Mouse (Mus musculus) C2C12 (cell line): Measurements from ENCODE around the gene Ckap2l. TPM values are rescaled to one million over a fixed set of nuclear protein-coding genes. Genes with fewer than 3 reads are reported as not detected.

ENCODE experiments used
- H3K27me3 ChIP-seq: one replicate; pipeline ENCODE4 v1.6.1; 2011; ENCODE audit not compliant: control insufficient read depth, insufficient read depth, insufficient read length
- H3K36me3 ChIP-seq: one replicate; pipeline ENCODE4 v1.6.1; 2011; ENCODE audit not compliant: control insufficient read depth, insufficient read depth
- H3K4me3 ChIP-seq: one replicate; pipeline ENCODE4 v1.5.1; 2011; ENCODE audit warnings: mild to moderate bottlenecking, control low read depth; ENCODE audit not compliant: poor library complexity, insufficient read depth, severe bottlenecking
- H3K79me2 ChIP-seq: one replicate; pipeline ENCODE4 v1.6.1; 2011; ENCODE audit not compliant: control insufficient read depth, insufficient read depth
- H3K79me3 ChIP-seq: one replicate; pipeline ENCODE4 v1.6.1; 2011; ENCODE audit warnings: low read depth, control low read depth
- H3ac ChIP-seq: one replicate; pipeline ENCODE3; 2011; ENCODE audit warnings: low read depth; ENCODE audit not compliant: control insufficient read depth, insufficient read length
- CEBPB ChIP-seq: IDR thresholded peaks from one replicate; pipeline ENCODE4 v1.6.1; 2011; ENCODE audit warnings: low read depth, mild to moderate bottlenecking, control low read depth, moderate library complexity
- CTCF ChIP-seq: IDR thresholded peaks from one replicate; pipeline ENCODE4 v1.5.1; 2011; ENCODE audit not compliant: control insufficient read depth, insufficient read depth, insufficient read length
- FOSL1 ChIP-seq: IDR thresholded peaks from one replicate; pipeline ENCODE4 v1.8.0; 2011; ENCODE audit warnings: mild to moderate bottlenecking, low read length; ENCODE audit not compliant: poor library complexity, insufficient read depth, severe bottlenecking
- MAX ChIP-seq: IDR thresholded peaks from one replicate; pipeline ENCODE4 v1.6.1; 2011; ENCODE audit warnings: mild to moderate bottlenecking, control low read depth
- MYOD1 ChIP-seq: IDR thresholded peaks from one replicate; pipeline ENCODE4 v1.6.1; 2011; ENCODE audit warnings: low read depth; ENCODE audit not compliant: control insufficient read depth, insufficient read length
- MYOG ChIP-seq: IDR thresholded peaks from one replicate; pipeline ENCODE4 v1.6.1; 2011; ENCODE audit not compliant: control insufficient read depth, insufficient read length; ENCODE audit errors: extremely low read depth
- USF1 ChIP-seq: IDR thresholded peaks from one replicate; pipeline ENCODE4 v1.6.1; 2011; ENCODE audit warnings: low read depth, mild to moderate bottlenecking, control low read depth, moderate library complexity
- polyA plus RNA-seq: library from polyadenylated mRNA; unstranded; fragments of >200 nt; fragmentation: generic; extraction: Trizol; gene quantifications from one replicate; pipeline ENCODE4 v1.2.1, GENCODE M21; 2012; ENCODE audit warnings: missing spikeins

The Ckap2l gene
- polyA plus RNA-seq, 1 experiment, result 17.9 TPM

DNA sequence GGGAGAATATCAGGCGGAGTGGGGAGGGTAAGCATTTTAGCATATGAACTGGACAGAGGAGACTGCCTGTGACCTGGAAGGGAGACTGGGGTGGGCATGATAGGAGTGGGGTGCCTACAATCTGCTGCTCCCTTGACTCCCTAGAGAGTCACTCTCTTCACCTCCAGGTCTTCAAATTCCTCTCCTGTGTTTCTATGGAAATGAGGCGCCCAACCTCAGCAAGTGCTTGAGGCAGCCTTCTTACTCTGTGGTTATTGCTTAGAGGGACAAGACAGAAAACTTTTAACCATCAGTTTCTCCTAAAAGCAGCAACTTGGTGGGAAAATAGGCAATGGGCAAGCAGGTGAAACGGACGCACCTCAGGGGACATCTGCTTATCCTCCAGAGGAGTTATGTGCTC lies 60.5 kb downstream of the Ckap2l start:
- TF ChIP-seq CEBPB (no peak), FOSL1 (no peak), CTCF (no peak), MYOD1 (no peak), USF1 (no peak), MAX (no peak), MYOG (no peak)

DNA sequence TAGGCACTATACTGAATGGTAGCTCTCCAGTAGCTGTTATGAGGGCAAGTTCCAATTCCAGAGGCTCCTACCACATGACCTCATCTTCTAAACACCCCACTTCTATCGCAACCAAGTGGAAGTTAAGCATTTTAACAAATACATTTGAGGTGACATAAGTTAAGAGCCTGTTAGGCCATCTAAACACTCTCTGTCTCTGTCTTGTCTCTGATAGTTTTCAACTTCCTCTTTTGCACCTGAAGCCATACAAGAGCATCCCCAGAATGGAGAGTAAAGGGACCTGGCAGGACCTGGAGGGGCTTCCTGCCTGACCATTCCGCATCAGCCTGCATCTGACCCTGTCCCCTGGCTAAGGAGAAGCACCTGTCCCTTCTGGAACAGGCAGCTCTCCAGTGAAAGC lies 62.3 kb downstream of the Ckap2l start:
- Histone ChIP-seq H3K79me3 (no peaks in the 10 kb centered on the region), H3ac (no peak overlapping the region), H3K36me3 (no peaks in the 10 kb centered on the region), H3K79me2 (no peaks in the 10 kb centered on the region), H3K27me3 (no peaks in the 10 kb centered on the region), H3K4me3 (no peak overlapping the region)
- TF ChIP-seq USF1, result no peak
- no peak for TF ChIP-seq FOSL1
- no peak for TF ChIP-seq CTCF
- TF ChIP-seq MYOG, result no peak
- no peak for TF ChIP-seq CEBPB
- TF ChIP-seq MYOD1, result no peak
- no peak for TF ChIP-seq MAX

More for the DNA sequence above, 60.5 kb downstream of the Ckap2l start:
- no peak overlapping the region for H3K4me3 ChIP-seq
- no peak overlapping the region for H3ac ChIP-seq
- no peaks in the 10 kb centered on the region for H3K79me3 ChIP-seq
- H3K27me3 ChIP-seq, result no peaks in the 10 kb centered on the region
- H3K36me3 ChIP-seq, result no peaks in the 10 kb centered on the region
- H3K79me2 ChIP-seq, result no peaks in the 10 kb centered on the region

GRCm38 (mm10) chr2:129233803-129234477 lies 63.1 kb downstream of the Ckap2l start:
- no peaks in the 10 kb centered on the region for H3K79me2 ChIP-seq
- no peak overlapping the region for H3K4me3 ChIP-seq
- TF ChIP-seq MYOG, result no peak
- TF ChIP-seq MYOD1, result no peak
- no peak for TF ChIP-seq CTCF
- no peak for TF ChIP-seq USF1
- TF ChIP-seq CEBPB, result no peak
- no peak for TF ChIP-seq FOSL1
- TF ChIP-seq MAX, result no peak

GRCm38 (mm10) chr2:129233218-129233617 lies 63.8 kb downstream of the Ckap2l start:
- no peak for TF ChIP-seq MYOG
- Histone ChIP-seq H3K79me3 (no peaks in the 10 kb centered on the region), H3ac (no peak overlapping the region)

More at GRCm38 (mm10) chr2:129233803-129234477, 63.1 kb downstream of the Ckap2l start:
- Histone ChIP-seq H3K79me3 (no peaks in the 10 kb centered on the region), H3K27me3 (no peaks in the 10 kb centered on the region), H3K36me3 (no peaks in the 10 kb centered on the region), H3ac (no peak overlapping the region)

GRCm38 (mm10) chr2:129232484-129232883 lies 64.5 kb downstream of the Ckap2l start:
- Histone ChIP-seq H3K27me3 (no peaks in the 10 kb centered on the region), H3K36me3 (no peaks in the 10 kb centered on the region), H3K4me3 (no peak overlapping the region), H3ac (no peak overlapping the region), H3K79me2 (no peaks in the 10 kb centered on the region), H3K79me3 (no peaks in the 10 kb centered on the region)
- no peak for TF ChIP-seq CTCF
- no peak for TF ChIP-seq MYOD1

More at GRCm38 (mm10) chr2:129233218-129233617, 63.8 kb downstream of the Ckap2l start:
- no peaks in the 10 kb centered on the region for H3K27me3 ChIP-seq
- no peak overlapping the region for H3K4me3 ChIP-seq
- H3K79me2 ChIP-seq, result no peaks in the 10 kb centered on the region
- no peaks in the 10 kb centered on the region for H3K36me3 ChIP-seq

DNA sequence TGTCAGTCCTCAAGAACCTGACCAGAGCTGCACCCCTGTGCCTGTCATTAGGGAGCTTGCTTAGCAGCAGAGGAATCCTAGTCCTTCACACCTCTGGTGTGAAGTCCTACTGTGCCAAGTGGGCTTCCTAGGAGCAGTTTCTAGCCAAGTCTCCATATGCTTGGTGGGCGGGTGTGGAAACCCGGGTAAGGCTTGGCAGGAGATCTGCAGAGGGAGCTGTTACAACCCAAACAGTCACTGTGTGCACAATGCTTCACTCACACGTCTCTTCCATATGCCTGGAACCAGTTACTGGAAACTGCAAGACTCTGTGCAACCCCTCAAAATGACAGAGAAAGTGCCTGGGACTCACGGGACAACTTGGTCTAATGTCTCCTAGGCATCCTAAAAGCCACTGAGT lies 65.0 kb downstream of the Ckap2l start:
- no peaks in the 10 kb centered on the region for H3K27me3 ChIP-seq
- H3K4me3 ChIP-seq, result no peak overlapping the region
- H3K36me3 ChIP-seq, result no peaks in the 10 kb centered on the region
- H3ac ChIP-seq, result no peak overlapping the region
- H3K79me2 ChIP-seq, result no peaks in the 10 kb centered on the region
- no peak for TF ChIP-seq CTCF
- no peak for TF ChIP-seq CEBPB
- no peak for TF ChIP-seq MAX
- no peak for TF ChIP-seq FOSL1
- TF ChIP-seq MYOD1, result no peak
- TF ChIP-seq USF1, result no peak
- no peak for TF ChIP-seq MYOG
- no peaks in the 10 kb centered on the region for H3K79me3 ChIP-seq
